Mouse (Mus musculus): ENCODE results near the gene Sept14. TPM values are rescaled to one million over a fixed set of nuclear protein-coding genes. Genes with fewer than 3 reads are reported as not detected.

The Sept14 gene
- total RNA-seq, 2 experiments from 2014 or later = not detected

- ATAC-seq (replicated peaks; ENCODE audit: poor library complexity) = peak; percentile 98
These were observed 38.3 kb downstream of the Sept14 start, which contains the start of gene Zfp11 for GRCm38 (mm10) chr5:129670036-129670458. Gene Zfp11 (minus strand): TSS chr5:129670099.

- no peak; the same call in 1 of the 2 replicates for ATAC-seq (replicated peaks; ENCODE audit: poor library complexity)
These were observed 38.8 kb downstream of the Sept14 start for GRCm38 (mm10) chr5:129669453-129670035.

GRCm38 (mm10) chr5:129667851-129668250 lies 40.5 kb downstream of the Sept14 start:
- no peak for ATAC-seq (replicated peaks; ENCODE audit: poor library complexity)

- ATAC-seq (replicated peaks; ENCODE audit: poor library complexity) = no peak
These were observed 41.9 kb downstream of the Sept14 start for GRCm38 (mm10) chr5:129666271-129666909.

GRCm38 (mm10) chr5:129664090-129664489 lies 44.2 kb downstream of the Sept14 start:
- ATAC-seq (replicated peaks; ENCODE audit: poor library complexity) = no peak

- ATAC-seq (replicated peaks; ENCODE audit: poor library complexity) = no peak
These were observed 50.4 kb downstream of the Sept14 start for GRCm38 (mm10) chr5:129657931-129658330.

GRCm38 (mm10) chr5:129657016-129657415 lies 51.3 kb downstream of the Sept14 start:
- no peak for ATAC-seq (replicated peaks; ENCODE audit: poor library complexity)

- peak; percentile 54 for ATAC-seq (replicated peaks; ENCODE audit: poor library complexity)
These were observed 57.5 kb downstream of the Sept14 start for GRCm38 (mm10) chr5:129650858-129651257.

Other genes with a start within 250 kb of the Sept14 start
- gene Sfswap, start 207.3 kb downstream of the Sept14 start, total RNA-seq (2015) = 42.3 and 60.8 TPM in 2 replicates
- 57.1 and 66.2 TPM in 2 replicates for gene Sfswap, start 207.3 kb downstream of the Sept14 start, total RNA-seq (2017)
- gene Mmp17, start 124.3 kb downstream of the Sept14 start, total RNA-seq (2015) = 0.10 TPM in 1 of 2 replicates, not detected in the other
- gene Mmp17, start 124.3 kb downstream of the Sept14 start, total RNA-seq (2017) = not detected in 2 replicates
- 3.2 and 4.0 TPM in 2 replicates for gene Zfp11, start 38.4 kb downstream of the Sept14 start, total RNA-seq (2015)
- 2.1 and 2.9 TPM in 2 replicates for gene Zfp11, start 38.4 kb downstream of the Sept14 start, total RNA-seq (2017)
- gene Mrps17, start 7.0 kb upstream of the Sept14 start, total RNA-seq (2015) = 156 and 202 TPM in 2 replicates
- gene Mrps17, start 7.0 kb upstream of the Sept14 start, total RNA-seq (2017) = 130 and 149 TPM in 2 replicates
- gene Nipsnap2, start 16.6 kb upstream of the Sept14 start, total RNA-seq (2015) = 25.5 and 30.3 TPM in 2 replicates
- 26.3 and 26.9 TPM in 2 replicates for gene Nipsnap2, start 16.6 kb upstream of the Sept14 start, total RNA-seq (2017)
- 30.4 and 30.5 TPM in 2 replicates for gene Psph, start 78.9 kb upstream of the Sept14 start, total RNA-seq (2015)
- 22.8 and 24.3 TPM in 2 replicates for gene Psph, start 78.9 kb upstream of the Sept14 start, total RNA-seq (2017)
- gene Sumf2, start 138.5 kb upstream of the Sept14 start, total RNA-seq (2015) = 6.2 and 7.6 TPM in 2 replicates
- 18.5 and 25.8 TPM in 2 replicates for gene Sumf2, start 138.5 kb upstream of the Sept14 start, total RNA-seq (2017)
- 404 and 447 TPM in 2 replicates for gene Chchd2, start 179.0 kb upstream of the Sept14 start, total RNA-seq (2015)
- 176 and 233 TPM in 2 replicates for gene Chchd2, start 179.0 kb upstream of the Sept14 start, total RNA-seq (2017)
- 3.2 and 4.2 TPM in 2 replicates for gene Zbed5, start 187.2 kb upstream of the Sept14 start, total RNA-seq (2015)
- 2.4 and 2.8 TPM in 2 replicates for gene Zbed5, start 187.2 kb upstream of the Sept14 start, total RNA-seq (2017)
- gene Phkg1, start 190.0 kb upstream of the Sept14 start, total RNA-seq (2015) = 0.12 TPM in 1 of 2 replicates, not detected in the other
- gene Phkg1, start 190.0 kb upstream of the Sept14 start, total RNA-seq (2017) = 0.14 and 0.33 TPM in 2 replicates
- 1.3 TPM in 1 of 2 replicates, not detected in the other for gene Nupr1l, start 200.0 kb upstream of the Sept14 start, total RNA-seq (2015)
- 0.29 and 0.84 TPM in 2 replicates for gene Nupr1l, start 200.0 kb upstream of the Sept14 start, total RNA-seq (2017)
- 60.1 and 72.6 TPM in 2 replicates for gene Vkorc1l1, start 233.5 kb upstream of the Sept14 start, total RNA-seq (2015)
- 25.7 and 34.0 TPM in 2 replicates for gene Vkorc1l1, start 233.5 kb upstream of the Sept14 start, total RNA-seq (2017)

All from megakaryocyte progenitor cell, adult 5-6 weeks (primary cell).